Mouse (Mus musculus) central nervous system, embryonic 18 days (tissue): ENCODE measurements around the gene Slc16a9. TPM values are rescaled to one million over a fixed set of nuclear protein-coding genes. Genes with fewer than 3 reads are reported as not detected.

Source experiments
- polyA plus RNA-seq: library from polyadenylated mRNA; depleted of rRNA; stranded (reverse); fragments of >200 nt; gene quantifications from 2 replicates; pipeline ENCODE4 v1.2.3, GENCODE M21; 2012; rRNA removed

Slc16a9 gene
- polyA plus RNA-seq: 1.8 and 3.7 TPM in 2 replicates

GRCm38 (mm10) chr10:70244921-70245558, at the start of gene Slc16a9:
Gene Slc16a9 (plus strand): TSS chr10:70245100.

DNA sequence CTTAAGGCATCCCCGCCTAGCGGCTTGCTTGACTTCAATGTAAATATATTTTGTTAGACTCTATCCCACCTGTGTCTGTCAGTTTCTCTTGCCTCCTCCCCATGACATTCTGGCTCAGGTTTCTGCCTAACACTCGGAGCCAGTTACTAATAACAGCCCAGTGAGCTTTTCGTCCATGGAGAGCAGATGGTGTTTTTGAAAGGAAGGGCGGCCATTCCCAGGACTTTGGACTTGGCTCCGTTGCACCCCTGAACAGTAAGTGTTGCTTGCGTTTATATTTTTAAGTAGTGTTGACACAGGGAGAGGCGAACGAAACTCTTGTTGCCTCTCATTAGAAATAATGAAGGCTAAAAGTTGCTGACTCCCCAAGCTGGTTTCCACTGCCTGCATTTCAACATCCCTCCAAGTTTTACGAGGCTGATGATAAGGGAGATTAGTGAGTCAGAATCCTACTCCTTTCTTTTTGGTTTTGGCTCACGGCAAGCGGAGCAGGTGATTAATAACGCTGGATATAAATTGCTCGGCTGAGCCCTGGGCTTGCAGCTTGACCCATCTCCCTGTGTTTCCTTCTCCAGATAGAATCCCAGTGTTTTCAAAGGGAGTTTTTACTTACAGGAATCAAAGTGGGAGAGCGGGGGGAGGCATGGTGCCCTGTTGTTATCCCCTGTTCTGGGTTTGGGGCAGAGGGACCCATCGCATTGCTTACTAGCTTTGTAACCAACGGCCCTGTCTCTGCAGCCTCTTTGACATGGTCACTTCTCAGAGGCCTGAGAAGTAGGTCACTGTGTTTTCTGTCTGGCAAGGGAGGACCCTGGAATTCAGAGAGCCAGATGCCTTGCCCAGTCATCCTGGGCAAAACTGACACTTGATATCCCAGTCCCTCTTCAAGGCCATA, 40.1 kb upstream of the Slc16a9 start, which contains the start of gene Mrln:
Gene Mrln (plus strand): TSS at position 160 of the 895 bp plus-strand sequence.

Other genes with a start within 250 kb of the Slc16a9 start
- gene Ccdc6, start 148.0 kb upstream of the Slc16a9 start, polyA plus RNA-seq: 30.5 and 31.8 TPM in 2 replicates
- 0.75 and 4.8 TPM in 2 replicates for gene Mrln, start 40.4 kb upstream of the Slc16a9 start, polyA plus RNA-seq
- gene Fam13c, start 195.4 kb downstream of the Slc16a9 start, polyA plus RNA-seq: 16.7 and 17.4 TPM in 2 replicates